Comparison of ENCODE assay signal across 8 mouse cellular contexts in genomic region chr7:141193948-141194347, GRCm38 (mm10). TPM values are rescaled to one million over a fixed set of nuclear protein-coding genes. Genes with fewer than 3 reads are reported as not detected.
DNase-seq lines count a peak whose midpoint lies in the region; ATAC-seq and TF ChIP-seq lines count a peak whose summit lies in the region.

Gene Hras (minus strand): TSS chr7:141194005.
Gene Lrrc56 (plus strand): TSS chr7:141194157.

- TF ChIP-seq CTCF in liver, adult 2 months (IDR thresholded peaks at IDR 0.05; ENCODE audit: low read depth, low read length): no peak

- H3K4me2 ChIP-seq in heart, embryonic 11.5 days: peak within 1 kb of the TSS; percentile 74
- H3K4me2 ChIP-seq in kidney, embryonic 16.5 days (replicated peaks; ENCODE audit: low read depth, low read length): peak within 1 kb of the TSS; percentile 97
- H3K4me2 ChIP-seq in myocyte (ENCODE audit: low read depth): peak within 1 kb of the TSS; percentile 99

- H3K27ac ChIP-seq in heart, embryonic 11.5 days (ENCODE audit: low read depth, low read length): peak within 1 kb of the TSS; percentile 77
- peak within 1 kb of the TSS; percentile 83 for H3K27ac ChIP-seq in kidney, embryonic 16.5 days (ENCODE audit: low read length)
- H3K27ac ChIP-seq in liver, adult 2 months (replicated peaks; ENCODE audit: insufficient read depth, low read depth, low read length): peak within 1 kb of the TSS; percentile 86

- peak; percentile 96 to 97 for DNase-seq in B cell, adult 2 months
- DNase-seq in brain, adult 2 months (ENCODE audit: low read depth, low spot score): peak; percentile 99
- DNase-seq in liver, adult 2 months (ENCODE audit: extremely low read depth, low read depth, low spot score): peak; percentile 86
- DNase-seq in splenic B cell, adult 2 months (ENCODE audit: low read depth, low spot score): peak; percentile 99

- ATAC-seq in erythroblast, adult 5-6 weeks (replicated peaks; ENCODE audit: low FRiP score, poor library complexity, severe bottlenecking): peak; percentile 85
- peak; percentile 94 for ATAC-seq in heart, embryonic 11.5 days (replicated peaks; ENCODE audit: insufficient number of reproducible peaks, low FRiP score, low TSS enrichment)
- peak; percentile 94 for ATAC-seq in kidney, embryonic 16.5 days (ENCODE audit: low FRiP score, low TSS enrichment)

- WGBS in heart, embryonic 11.5 days (ENCODE audit: insufficient replicate concordance): under 1% methylated on average over 39 of the region's 39 CpGs
- WGBS in kidney, embryonic 16.5 days: under 1% methylated on average over 39 of the region's 39 CpGs
- 0% methylated on average over 39 of the region's 39 CpGs for WGBS in liver, adult 2 months

- H3K9me3 ChIP-seq in heart, embryonic 11.5 days (replicated peaks; ENCODE audit: control insufficient read depth, low read length): no peaks in the 10 kb centered on the region
- no peaks in the 10 kb centered on the region for H3K9me3 ChIP-seq in kidney, embryonic 16.5 days (ENCODE audit: low read length)

- no peaks in the 10 kb centered on the region for H3K27me3 ChIP-seq in heart, embryonic 11.5 days (ENCODE audit: control insufficient read depth, insufficient read depth, low read length)
- H3K27me3 ChIP-seq in kidney, embryonic 16.5 days (ENCODE audit: insufficient read depth, low read length): no peaks in the 10 kb centered on the region
- H3K27me3 ChIP-seq in liver, adult 2 months (ENCODE audit: control insufficient read depth, insufficient read depth, low read length): no peaks in the 10 kb centered on the region
- H3K27me3 ChIP-seq in myocyte (ENCODE audit: control insufficient read depth, insufficient read depth, insufficient read length): no peaks in the 10 kb centered on the region
- H3K27me3 ChIP-seq in splenic B cell, adult 2 months (ENCODE audit: control insufficient read depth, insufficient read depth, low read length, poor library complexity, severe bottlenecking): no peaks in the 10 kb centered on the region

- peak; percentile 78; the same call in 1 of the 2 replicates for TF ChIP-seq POLR2A in liver, adult 2 months (IDR thresholded peaks at IDR 0.05; ENCODE audit: extremely low read depth, insufficient read depth, low read length)
- TF ChIP-seq POLR2A in myocyte (IDR thresholded peaks at IDR 0.05; ENCODE audit: insufficient read length, low read depth): peak; percentile 69

- peak within 1 kb of the TSS; percentile 95 for H3K9ac ChIP-seq in heart, embryonic 11.5 days (ENCODE audit: low read depth, low read length)
- H3K9ac ChIP-seq in kidney, embryonic 16.5 days (replicated peaks; ENCODE audit: low read length): peak within 1 kb of the TSS; percentile 95
- H3K9ac ChIP-seq in liver, adult 2 months (ENCODE audit: low read depth, low read length): peak within 1 kb of the TSS; percentile 86

- peak within 1 kb of the TSS; percentile 90 for H3K4me3 ChIP-seq in heart, embryonic 11.5 days (ENCODE audit: low read depth, low read length)
- peak within 1 kb of the TSS; percentile 90 for H3K4me3 ChIP-seq in kidney, embryonic 16.5 days (ENCODE audit: low read length)
- H3K4me3 ChIP-seq in liver, adult 2 months (ENCODE audit: insufficient read depth, low read depth, low read length): peak within 1 kb of the TSS; percentile 86
- H3K4me3 ChIP-seq in myocyte: peak within 1 kb of the TSS; percentile 47

- H3K79me2 ChIP-seq in liver, adult 2 months (ENCODE audit: control insufficient read depth, insufficient read depth, low read length): no peaks in the 10 kb centered on the region
- H3K79me2 ChIP-seq in myocyte (ENCODE audit: control insufficient read depth, insufficient read depth): peaks cover 9% of the 10 kb centered on the region

- peaks cover 16% of the 10 kb centered on the region for H3K4me1 ChIP-seq in heart, embryonic 11.5 days (ENCODE audit: control insufficient read depth, insufficient read depth, low read length)
- H3K4me1 ChIP-seq in kidney, embryonic 16.5 days (ENCODE audit: insufficient read depth, low read length): peaks cover 25% of the 10 kb centered on the region
- H3K4me1 ChIP-seq in liver, adult 2 months (ENCODE audit: control insufficient read depth, insufficient read depth, low read length): peaks cover 9% of the 10 kb centered on the region; the same call in 1 of the 2 replicates

- peaks cover 12% of the 10 kb centered on the region for H3K36me3 ChIP-seq in heart, embryonic 11.5 days (ENCODE audit: control insufficient read depth, insufficient read depth, low read length)
- peaks cover 33% of the 10 kb centered on the region for H3K36me3 ChIP-seq in kidney, embryonic 16.5 days (ENCODE audit: insufficient read depth, low read length)
- H3K36me3 ChIP-seq in liver, adult 2 months (ENCODE audit: control insufficient read depth, insufficient read depth, low read length): peaks cover 10% of the 10 kb centered on the region
- peaks cover 18% of the 10 kb centered on the region for H3K36me3 ChIP-seq in myocyte (ENCODE audit: control insufficient read depth, insufficient read depth)
- peaks cover 12% of the 10 kb centered on the region for H3K36me3 ChIP-seq in splenic B cell, adult 2 months (ENCODE audit: control insufficient read depth, insufficient read depth, low read length, poor library complexity, severe bottlenecking)

- peak within 1 kb of the TSS; percentile 82 for H3ac ChIP-seq in myocyte (ENCODE audit: control insufficient read depth, insufficient read length)

TF ChIP-seq in myocyte, 11 proteins besides CTCF, POLR2A, EP300 and RAD21:
- TF ChIP-seq TCF12 (IDR thresholded peaks at IDR 0.05; ENCODE audit: insufficient read depth, poor library complexity, severe bottlenecking): no peak
- no peak for TF ChIP-seq E2F4 (IDR thresholded peaks at IDR 0.05; ENCODE audit: insufficient read depth)
- TF ChIP-seq MAX (IDR thresholded peaks at IDR 0.05; ENCODE audit: low read depth): no peak
- no peak for TF ChIP-seq MYOD1 (IDR thresholded peaks at IDR 0.05; ENCODE audit: control insufficient read depth in 1 of 3, insufficient read length in 2 of 3, low read depth in 2 of 3)
- TF ChIP-seq POLR2AphosphoS2 (IDR thresholded peaks at IDR 0.05; ENCODE audit: insufficient read length, low read depth): peak; percentile 72
- peak; percentile 56 for TF ChIP-seq SRF (IDR thresholded peaks at IDR 0.05; ENCODE audit: control insufficient read depth, insufficient read length, low read depth)
- no peak for TF ChIP-seq MYOG (IDR thresholded peaks at IDR 0.05; ENCODE audit: control insufficient read depth in 1 of 3, insufficient read depth in 1 of 3, insufficient read length in 2 of 3, low read depth in 2 of 3)
- TF ChIP-seq TCF3 (IDR thresholded peaks at IDR 0.05; ENCODE audit: insufficient read length, low read depth): no peak
- TF ChIP-seq CEBPB (IDR thresholded peaks at IDR 0.05; ENCODE audit: insufficient read depth, poor library complexity, severe bottlenecking): no peak
- no peak for TF ChIP-seq REST (IDR thresholded peaks at IDR 0.05; ENCODE audit: insufficient read depth, insufficient read length)
- TF ChIP-seq USF1 (IDR thresholded peaks at IDR 0.05; ENCODE audit: low read depth): no peak

RNA-seq across cellular contexts. Expression of gene Hras, which starts in this region (rescaled TPM):
- 3.8 and 24.9 TPM in 2 replicates for total RNA-seq in erythroblast, adult 5-6 weeks (2015; ENCODE audit: low replicate concordance)
- 11.4 and 20.8 TPM in 2 replicates for total RNA-seq in erythroblast, adult 5-6 weeks (2017; ENCODE audit: low replicate concordance)
- 73.1 and 80.9 TPM in 2 replicates for polyA plus RNA-seq in heart, embryonic 11.5 days (2014; fragmentation: Nextera tagmentation; extraction: Ambion mirVana)
- polyA plus RNA-seq in kidney, embryonic 16.5 days (2015; fragmentation: Nextera tagmentation; extraction: Ambion mirVana): 40.3 and 78.3 TPM in 2 replicates
- total RNA-seq in liver, adult 2 months (2014; rRNA removed): 37.6 and 53.8 TPM in 2 replicates
- 50.4 and 58.9 TPM in 2 replicates for polyA plus RNA-seq in liver, adult 2 months (2012; rRNA removed)
- polyA plus RNA-seq in myocyte (2012; fragmentation: generic; extraction: Trizol): 215 TPM

RNA-seq across cellular contexts. Expression of gene Lrrc56, which starts in this region (rescaled TPM):
- total RNA-seq in erythroblast, adult 5-6 weeks (2015; ENCODE audit: low replicate concordance): 2.1 TPM in 1 of 2 replicates, not detected in the other
- total RNA-seq in erythroblast, adult 5-6 weeks (2017; ENCODE audit: low replicate concordance): 0.94 and 1.8 TPM in 2 replicates
- 1.6 TPM in 2 replicates for polyA plus RNA-seq in heart, embryonic 11.5 days (2014; fragmentation: Nextera tagmentation; extraction: Ambion mirVana)
- 13.5 and 15.1 TPM in 2 replicates for polyA plus RNA-seq in kidney, embryonic 16.5 days (2015; fragmentation: Nextera tagmentation; extraction: Ambion mirVana)
- total RNA-seq in liver, adult 2 months (2014; rRNA removed): 1.8 and 2.1 TPM in 2 replicates
- 4.4 and 4.8 TPM in 2 replicates for polyA plus RNA-seq in liver, adult 2 months (2012; rRNA removed)
- polyA plus RNA-seq in myocyte (2012; fragmentation: generic; extraction: Trizol): 1.1 TPM

Comparison
In these comparisons a context has a peak if more than half of its experiments do, and no peak if none do; other contexts are left out.
1. Peak in every context shown above with its lines: DNase-seq, ATAC-seq, H3K4me3 ChIP-seq and H3K27ac ChIP-seq.